Mouse (Mus musculus): Measurements from ENCODE around the gene Baz1b.
"Not testable (repeated sequence)": the region's sequence is repeated elsewhere in the genome, so short reads cannot be mapped to it uniquely, and the experiment has no call there.

Gene Baz1b

GRCm38 (mm10) chr5:135179616-135180015 is 7.4 kb upstream of the Baz1b start:
- no peak for DNase-seq (ENCODE audit: low spot score in 2 of 2)

DNA sequence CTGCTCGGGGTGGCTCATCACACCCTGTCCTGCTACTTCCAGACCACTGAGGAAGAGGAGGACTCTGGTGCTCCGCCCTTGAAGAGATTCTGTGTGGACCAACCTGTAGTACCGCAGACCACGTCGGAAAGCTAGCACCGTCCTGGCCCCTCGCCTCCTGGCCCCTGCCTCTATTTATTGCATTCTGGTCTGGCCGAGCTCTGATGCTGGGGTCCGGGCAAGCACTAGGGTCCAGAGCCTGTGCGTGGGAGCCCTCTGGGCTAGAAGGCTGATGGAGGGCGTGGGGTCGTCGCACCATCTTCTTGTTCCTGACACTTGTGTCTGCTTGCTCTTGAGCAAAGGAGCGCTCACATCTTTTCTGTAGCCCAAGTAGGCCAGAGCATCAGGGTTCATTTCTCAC is 6.3 kb upstream of the Baz1b start:
- no peak for DNase-seq (ENCODE audit: low spot score in 2 of 2)

GRCm38 (mm10) chr5:135181776-135182175 is 5.3 kb upstream of the Baz1b start:
- DNase-seq (ENCODE audit: low spot score in 2 of 2): no peak

- no peak for DNase-seq (ENCODE audit: low spot score in 2 of 2)
Measured at GRCm38 (mm10) chr5:135183131-135183861, 3.8 kb upstream of the Baz1b start.

GRCm38 (mm10) chr5:135185016-135185415 is 2.0 kb upstream of the Baz1b start:
- DNase-seq (ENCODE audit: low spot score in 2 of 2): peak in 1 of 2 experiments; percentile 22

- peak in 1 of 2 experiments; percentile 28 for DNase-seq (ENCODE audit: low spot score in 2 of 2)
Measured at GRCm38 (mm10) chr5:135185596-135185995, 1.5 kb upstream of the Baz1b start.

GRCm38 (mm10) chr5:135186231-135186620 is 838 bp upstream of the Baz1b start:
- no peak for DNase-seq (ENCODE audit: low spot score in 2 of 2)

GRCm38 (mm10) chr5:135187349-135188213 is 517 bp downstream of the Baz1b start:
- peak; percentile 49 to 57 for DNase-seq (ENCODE audit: low spot score in 2 of 2)

GRCm38 (mm10) chr5:135188214-135188554 is 1.1 kb downstream of the Baz1b start:
- DNase-seq (ENCODE audit: low spot score in 2 of 2): no peak

- DNase-seq (ENCODE audit: low spot score in 2 of 2): no peak
Measured at GRCm38 (mm10) chr5:135189281-135190022, 2.4 kb downstream of the Baz1b start.

DNA sequence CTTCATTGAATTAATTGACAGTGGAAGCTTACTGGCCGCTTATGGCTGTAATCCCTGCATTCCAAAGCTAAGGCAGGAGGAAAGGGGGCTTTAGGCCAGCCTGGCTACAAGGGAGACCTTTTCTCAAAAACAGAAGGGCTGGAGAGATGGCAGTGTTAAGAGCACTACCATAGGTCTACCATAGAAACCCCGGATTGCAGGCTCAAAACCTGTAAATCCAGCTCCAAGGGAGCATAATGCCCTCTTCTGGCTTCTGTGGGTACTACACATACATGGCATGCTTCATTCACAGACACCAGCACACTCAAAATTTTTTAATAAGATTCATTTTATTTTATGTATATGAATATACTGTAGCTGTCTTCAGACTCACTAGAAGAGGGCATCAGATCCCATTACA is 4.6 kb downstream of the Baz1b start:
- DNase-seq (ENCODE audit: low spot score in 2 of 2): peak; percentile 60 to 69

GRCm38 (mm10) chr5:135192431-135192830 is 5.4 kb downstream of the Baz1b start:
- no peak for DNase-seq (ENCODE audit: low spot score in 2 of 2)

DNA sequence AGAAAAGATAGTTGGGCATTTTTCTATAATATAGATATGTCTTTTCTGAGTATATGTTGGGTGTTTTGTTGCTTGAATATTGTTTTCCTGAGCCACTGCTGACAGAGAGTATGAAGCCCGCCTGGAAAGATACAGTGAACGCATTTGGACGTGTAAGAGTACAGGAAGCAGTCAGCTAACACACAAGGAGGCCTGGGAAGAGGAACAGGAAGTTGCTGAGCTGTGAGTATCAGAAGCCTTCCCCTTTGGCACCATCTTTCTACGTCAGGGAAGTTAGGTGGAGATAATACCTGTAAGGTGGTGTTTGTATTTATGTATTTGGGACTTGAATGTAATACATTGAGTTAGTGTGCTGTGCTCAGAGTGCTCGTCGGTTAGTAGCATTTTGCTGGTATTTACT is 9.3 kb downstream of the Baz1b start:
- DNase-seq (ENCODE audit: low spot score in 2 of 2): no peak

- no peak for DNase-seq (ENCODE audit: low spot score in 2 of 2)
Measured at GRCm38 (mm10) chr5:135202763-135203162, 15.7 kb downstream of the Baz1b start.

DNA sequence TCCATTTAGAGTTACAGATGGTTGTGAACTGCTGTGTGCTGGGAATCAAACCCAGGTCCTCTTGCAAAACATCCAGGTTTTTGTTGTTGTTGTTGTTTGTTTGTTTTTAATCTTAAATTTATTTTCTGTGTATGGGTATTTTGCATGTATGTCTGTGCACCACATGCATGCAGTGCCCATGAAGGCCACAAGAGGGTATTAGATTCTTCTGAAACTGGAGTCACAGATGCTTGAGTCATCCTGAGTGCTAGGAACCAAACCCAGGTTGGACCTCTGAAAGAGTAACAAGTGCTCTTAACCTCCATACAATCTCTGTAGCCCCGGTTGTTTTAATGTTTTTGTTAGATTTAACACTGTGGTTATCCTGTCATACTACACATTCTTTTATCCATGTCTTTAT is 21.1 kb downstream of the Baz1b start:
- no peak for DNase-seq (ENCODE audit: low spot score in 2 of 2)

- DNase-seq (ENCODE audit: low spot score in 2 of 2): no peak
Measured at GRCm38 (mm10) chr5:135216871-135217270, 29.8 kb downstream of the Baz1b start.

DNA sequence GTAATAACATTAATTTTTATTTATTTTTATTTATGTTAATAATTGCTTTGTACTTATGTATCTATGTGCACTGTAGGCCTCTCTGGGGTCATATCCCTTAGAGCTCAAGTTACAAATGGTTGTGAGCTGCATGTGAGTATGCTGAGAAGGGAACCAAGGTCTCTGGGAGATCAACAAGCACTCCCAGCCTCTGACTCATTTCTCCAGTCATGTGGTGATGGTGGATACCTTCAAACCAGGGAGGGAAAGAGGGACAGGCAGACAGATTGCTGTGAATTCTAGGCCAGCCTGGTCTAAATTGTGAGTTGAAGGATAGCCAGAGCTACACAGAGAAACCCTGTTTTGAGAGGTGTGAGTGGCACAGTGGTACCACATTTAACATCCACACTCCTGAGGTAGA is 33.9 kb downstream of the Baz1b start:
- no peak for DNase-seq (ENCODE audit: low spot score in 2 of 2)

GRCm38 (mm10) chr5:135222066-135222465 is 35.0 kb downstream of the Baz1b start:
- no peak for DNase-seq (ENCODE audit: low spot score in 2 of 2)

DNA sequence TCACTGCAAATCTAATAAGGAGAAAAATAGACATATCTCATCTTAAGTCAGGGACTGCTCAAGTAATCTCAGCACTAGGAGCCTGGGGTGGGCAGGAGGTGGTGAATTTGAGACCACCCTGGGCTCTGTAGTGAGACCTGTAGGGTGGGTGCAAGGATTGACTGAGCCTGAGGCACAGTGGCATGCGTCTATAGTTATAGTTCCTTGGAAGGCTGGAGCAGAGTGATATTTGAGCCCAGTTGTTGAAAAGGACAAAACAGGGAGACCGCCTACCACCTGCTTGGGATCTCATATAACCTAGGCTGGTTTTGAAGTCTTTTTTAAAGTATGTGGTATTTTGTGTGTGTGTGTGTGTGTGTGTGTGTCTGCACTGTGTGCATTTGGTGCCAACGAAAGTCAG is 37.1 kb downstream of the Baz1b start:
- DNase-seq (ENCODE audit: low spot score in 2 of 2): no peak

- DNase-seq (ENCODE audit: low spot score in 2 of 2): not testable (repeated sequence)
Measured at GRCm38 (mm10) chr5:135225879-135226278, 38.8 kb downstream of the Baz1b start.

DNA sequence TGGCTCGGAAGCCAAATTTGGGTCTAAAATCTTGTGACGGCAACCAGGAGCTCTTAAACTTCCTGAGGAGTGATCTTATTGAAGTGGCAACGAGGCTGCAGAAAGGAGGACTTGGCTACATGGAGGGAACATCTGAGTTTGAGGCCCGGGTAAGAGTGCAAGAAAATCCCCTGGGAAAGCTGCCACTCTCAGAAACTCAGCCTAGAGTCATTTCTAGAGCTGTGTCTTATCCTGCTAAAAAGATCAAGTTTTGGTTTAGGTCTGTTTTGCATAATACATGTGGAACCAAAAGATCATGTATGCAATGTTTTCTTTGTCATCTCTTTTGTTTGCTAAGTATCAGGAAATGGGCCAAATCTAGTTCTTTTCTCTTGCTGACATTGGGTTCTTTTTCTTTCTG is 43.1 kb downstream of the Baz1b start:
- DNase-seq (ENCODE audit: low spot score in 2 of 2): no peak

GRCm38 (mm10) chr5:135233166-135233920 is 46.3 kb downstream of the Baz1b start:
- DNase-seq (ENCODE audit: low spot score in 2 of 2): no peak
